Mouse (Mus musculus) liver, embryonic 16.5 days (tissue): ENCODE data around the gene Pex26. TPM values are rescaled to one million over a fixed set of nuclear protein-coding genes. Genes with fewer than 3 reads are reported as not detected.

Source experiments
- ATAC-seq: fragments of 200-750 bp; cut with Nextera tagmentation; 2 replicates; pipeline ENCODE4 v1.8.0; 2017; ENCODE audit warnings: low read depth, mild to moderate bottlenecking, moderate number of reproducible peaks, moderate library complexity
- H3K27ac ChIP-seq: fragments of 300-500 bp; sonication (generic); 2 replicates; pipeline ENCODE4 v1.5.1; 2014; ENCODE audit warnings: mild to moderate bottlenecking, low read length
- H3K27me3 ChIP-seq: fragments of 300-500 bp; sonication (generic); 2 replicates; pipeline ENCODE4 v1.6.1; 2014; ENCODE audit warnings: low read depth, low read length, mixed read lengths; ENCODE audit not compliant: control insufficient read depth, insufficient read depth
- H3K36me3 ChIP-seq: fragments of 300-500 bp; sonication (generic); 2 replicates; pipeline ENCODE4 v1.6.1; 2014; ENCODE audit warnings: mild to moderate bottlenecking; ENCODE audit not compliant: control insufficient read depth, insufficient read depth
- H3K4me1 ChIP-seq: fragments of 300-500 bp; sonication (generic); 2 replicates; pipeline ENCODE4 v1.6.1; 2014; ENCODE audit warnings: low read depth, low read length, mixed read lengths; ENCODE audit not compliant: control insufficient read depth
- H3K4me2 ChIP-seq: fragments of 300-500 bp; sonication (generic); 2 replicates; pipeline ENCODE4 v1.6.1; 2014; ENCODE audit warnings: low read depth, low read length, mixed read lengths
- H3K4me3 ChIP-seq: fragments of 300-500 bp; sonication (generic); 2 replicates; pipeline ENCODE4 v1.5.1; 2014; ENCODE audit warnings: low read depth, mild to moderate bottlenecking, low read length
- H3K9ac ChIP-seq: fragments of 300-500 bp; sonication (generic); 2 replicates; pipeline ENCODE4 v1.6.1; 2014; ENCODE audit warnings: low read depth, low read length
- H3K9me3 ChIP-seq: fragments of 300-500 bp; sonication (generic); replicated peaks from 2 replicates; pipeline ENCODE4 v1.6.1; 2016; ENCODE audit warnings: low read length; ENCODE audit not compliant: control insufficient read depth
- WGBS: fragments of 180-500 bp; shearing (Covaris S2); extraction: QIAGEN DNeasy Blood & Tissue Kit; methylation state at CpG from one replicate; pipeline ENCODE4 v1.1.7; 2014; ENCODE audit not compliant: insufficient replicate concordance; 5-methylcytosine and 5-hydroxymethylcytosine counted together
- polyA plus RNA-seq: library from polyadenylated mRNA; unstranded; fragments of >200 nt; fragmentation: Nextera tagmentation; extraction: Ambion mirVana; gene quantifications from 2 replicates; pipeline ENCODE4 v1.2.1, GENCODE M21; 2015

Pex26 gene
- polyA plus RNA-seq, 1 experiment from 2014 or later, result 7.8 TPM

- 46% methylated on average over 4 of the region's 4 CpGs for WGBS
- Histone ChIP-seq H3K27me3 (no peaks in the 10 kb centered on the region), H3K4me2 (no peak overlapping the region), H3K27ac (no peak overlapping the region), H3K4me1 (no peaks in the 10 kb centered on the region; the same call in 1 of the 2 replicates), H3K9me3 (no peaks in the 10 kb centered on the region), H3K9ac (no peak overlapping the region), H3K4me3 (no peak overlapping the region), H3K36me3 (no peaks in the 10 kb centered on the region)
- no peak for ATAC-seq
These were observed 35.9 kb downstream of the Pex26 start for GRCm38 (mm10) chr6:121219406-121219805.

- H3K27me3 ChIP-seq, result no peaks in the 10 kb centered on the region
- H3K4me1 ChIP-seq, result peaks cover 3% of the 10 kb centered on the region
- H3K9ac ChIP-seq, result no peak overlapping the region
- no peaks in the 10 kb centered on the region for H3K9me3 ChIP-seq
- H3K36me3 ChIP-seq, result no peaks in the 10 kb centered on the region
- no peak overlapping the region for H3K4me2 ChIP-seq
- ATAC-seq, result no peak
- WGBS, result 78% methylated on average over 10 of the region's 10 CpGs
- H3K27ac ChIP-seq, result no peak overlapping the region
- H3K4me3 ChIP-seq, result no peak overlapping the region
These were observed 36.7 kb downstream of the Pex26 start for GRCm38 (mm10) chr6:121220181-121220580.

- ATAC-seq, result no peak
- no peak overlapping the region for H3K9ac ChIP-seq
- WGBS, result 60% methylated on average over 8 of the region's 8 CpGs
- H3K4me3 ChIP-seq, result no peak overlapping the region
- no peaks in the 10 kb centered on the region for H3K9me3 ChIP-seq
- H3K4me1 ChIP-seq, result peaks cover 15% of the 10 kb centered on the region
- H3K4me2 ChIP-seq, result no peak overlapping the region
- H3K27ac ChIP-seq, result no peak overlapping the region
- H3K27me3 ChIP-seq, result no peaks in the 10 kb centered on the region
- H3K36me3 ChIP-seq, result no peaks in the 10 kb centered on the region
These were observed 38.6 kb downstream of the Pex26 start for GRCm38 (mm10) chr6:121221876-121222597.

GRCm38 (mm10) chr6:121223001-121223400, 39.5 kb downstream of the Pex26 start:
- Histone ChIP-seq H3K36me3 (no peaks in the 10 kb centered on the region), H3K9me3 (no peaks in the 10 kb centered on the region), H3K9ac (no peak overlapping the region), H3K4me2 (no peak overlapping the region), H3K4me1 (peaks cover 15% of the 10 kb centered on the region), H3K27me3 (no peaks in the 10 kb centered on the region), H3K4me3 (no peak overlapping the region), H3K27ac (no peak overlapping the region)
- ATAC-seq, result no peak
- 77% methylated on average over 14 of the region's 14 CpGs for WGBS

- Histone ChIP-seq H3K9me3 (no peaks in the 10 kb centered on the region), H3K36me3 (no peaks in the 10 kb centered on the region), H3K9ac (no peak overlapping the region), H3K4me3 (no peak overlapping the region), H3K27me3 (no peaks in the 10 kb centered on the region), H3K27ac (no peak overlapping the region), H3K4me2 (no peak overlapping the region), H3K4me1 (peaks cover 15% of the 10 kb centered on the region)
- no peak for ATAC-seq
- WGBS, result 38% methylated on average over 5 of the region's 5 CpGs
These were observed 40.6 kb downstream of the Pex26 start for GRCm38 (mm10) chr6:121224067-121224466.

GRCm38 (mm10) chr6:121224993-121225392, 41.5 kb downstream of the Pex26 start:
- H3K4me2 ChIP-seq, result no peak overlapping the region

GRCm38 (mm10) chr6:121226043-121226442, 42.6 kb downstream of the Pex26 start:
- peaks cover 15% of the 10 kb centered on the region for H3K4me1 ChIP-seq
- no peak overlapping the region for H3K9ac ChIP-seq
- no peak for ATAC-seq
- no peak overlapping the region for H3K4me2 ChIP-seq
- 20% methylated on average over 4 of the region's 4 CpGs for WGBS
- H3K27ac ChIP-seq, result no peak overlapping the region
- no peaks in the 10 kb centered on the region for H3K27me3 ChIP-seq
- no peaks in the 10 kb centered on the region for H3K36me3 ChIP-seq
- H3K4me3 ChIP-seq, result no peak overlapping the region
- no peaks in the 10 kb centered on the region for H3K9me3 ChIP-seq

More at GRCm38 (mm10) chr6:121224993-121225392, 41.5 kb downstream of the Pex26 start:
- Histone ChIP-seq H3K27me3 (no peaks in the 10 kb centered on the region), H3K36me3 (no peaks in the 10 kb centered on the region), H3K4me1 (peaks cover 15% of the 10 kb centered on the region), H3K9me3 (no peaks in the 10 kb centered on the region), H3K27ac (no peak overlapping the region), H3K4me3 (no peak overlapping the region), H3K9ac (no peak overlapping the region)
- WGBS, result 7% methylated on average over 6 of the region's 6 CpGs
- ATAC-seq, result 0 out of 2 replicates have a peak, but pooled peaks have one; percentile 26

- no peaks in the 10 kb centered on the region for H3K36me3 ChIP-seq
- WGBS, result 40% methylated on average over 2 of the region's 2 CpGs
- H3K27ac ChIP-seq, result no peak overlapping the region
- no peak overlapping the region for H3K4me2 ChIP-seq
- no peaks in the 10 kb centered on the region for H3K27me3 ChIP-seq
- peak; percentile 59 for ATAC-seq
- H3K9me3 ChIP-seq, result no peaks in the 10 kb centered on the region
- no peak overlapping the region for H3K9ac ChIP-seq
- no peak overlapping the region for H3K4me3 ChIP-seq
- H3K4me1 ChIP-seq, result peaks cover 15% of the 10 kb centered on the region
These were observed 43.3 kb downstream of the Pex26 start for GRCm38 (mm10) chr6:121226744-121227143.

GRCm38 (mm10) chr6:121228421-121228820, 45.0 kb downstream of the Pex26 start:
- Histone ChIP-seq H3K36me3 (no peaks in the 10 kb centered on the region), H3K4me2 (no peak overlapping the region), H3K9me3 (no peaks in the 10 kb centered on the region), H3K4me3 (no peak overlapping the region), H3K4me1 (peaks cover 15% of the 10 kb centered on the region), H3K9ac (no peak overlapping the region), H3K27me3 (no peaks in the 10 kb centered on the region), H3K27ac (no peak overlapping the region)
- WGBS, result 45% methylated on average over 8 of the region's 8 CpGs
- ATAC-seq, result no peak
